Mouse (Mus musculus) gastrocnemius, adult 2 months (tissue): ENCODE results near the gene Lingo1. TPM values are rescaled to one million over a fixed set of nuclear protein-coding genes. Genes with fewer than 3 reads are reported as not detected.

Experiments used
- DNase-seq: peaks from one replicate; pipeline ENCODE4 v3.0.0; 2022
- H3K27ac ChIP-seq: fragments of 200-600 bp; 2 replicates; pipeline ENCODE4 v1.8.1; 2022; ENCODE audit warnings: mild to moderate bottlenecking
- H3K4me3 ChIP-seq: fragments of 200-600 bp; 2 replicates; pipeline ENCODE4 v1.8.1; 2022; ENCODE audit warnings: mild to moderate bottlenecking, moderate library complexity
- CTCF ChIP-seq: fragments of 200-600 bp; IDR thresholded peaks from 2 replicates; pipeline ENCODE4 v1.8.1; 2022; ENCODE audit warnings: antibody characterized with exemption, mild to moderate bottlenecking, moderate library complexity
- intact Hi-C: fragments of 180-260 bp; cut with DNase I; formaldehyde crosslinking; loops from one replicate; pipeline ENCODE4 v1.15.1; 2025
- total RNA-seq, 2 experiments: library from RNA; stranded (reverse); gene quantifications; 2 replicates each; pipeline ENCODE4 v1.2.3; 2021

Lingo1 gene
- total RNA-seq, 2 experiments from 2014 or later = 0.17 to 0.48 TPM

DNA sequence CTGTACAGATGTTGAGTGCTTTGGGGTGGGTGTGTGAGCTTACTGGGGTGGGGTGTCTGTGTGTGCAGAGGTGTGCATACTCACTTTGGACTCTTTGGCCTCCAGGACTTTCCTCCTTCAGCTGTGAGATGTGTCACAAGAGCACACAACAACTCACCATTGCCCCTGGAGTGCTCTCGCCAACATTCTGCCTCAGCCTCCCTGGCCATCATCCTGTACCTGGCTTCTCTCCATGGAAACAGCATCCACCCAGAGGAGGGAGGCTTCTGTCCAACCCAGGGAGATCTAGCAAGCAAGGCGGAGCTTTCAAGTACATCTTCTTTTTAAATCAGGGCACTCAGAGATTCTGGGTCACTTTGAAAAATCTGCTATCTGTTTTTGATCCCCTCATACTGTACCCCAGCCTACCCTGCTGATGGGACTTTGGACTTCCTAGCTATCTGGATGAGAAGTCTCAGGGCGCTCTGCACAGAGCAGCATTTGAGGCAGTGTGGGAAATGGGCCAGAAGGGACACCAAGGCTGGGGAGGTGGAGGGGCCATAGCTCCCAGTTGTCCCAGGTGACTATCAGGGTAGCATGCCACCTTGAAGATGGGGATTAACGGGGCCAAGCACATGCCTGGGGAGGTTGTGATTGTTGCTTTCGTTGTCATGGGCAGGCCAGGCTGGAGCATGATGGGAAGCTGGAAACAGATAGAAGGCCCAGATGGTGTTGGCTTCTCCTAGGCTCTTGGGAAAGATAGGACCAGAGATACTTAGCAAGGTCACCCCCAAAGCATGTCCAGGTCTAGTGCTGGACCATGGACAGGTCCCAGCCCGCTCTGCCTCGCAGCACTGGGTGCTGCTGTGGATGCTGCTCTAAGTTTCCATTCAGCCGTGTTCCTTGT is 184.1 kb downstream of the Lingo1 start:
- Histone ChIP-seq H3K27ac (no peak overlapping the region), H3K4me3 (no peak overlapping the region)
- intact Hi-C loops = no loop called here
- no peak for DNase-seq
- no peak for TF ChIP-seq CTCF

DNA sequence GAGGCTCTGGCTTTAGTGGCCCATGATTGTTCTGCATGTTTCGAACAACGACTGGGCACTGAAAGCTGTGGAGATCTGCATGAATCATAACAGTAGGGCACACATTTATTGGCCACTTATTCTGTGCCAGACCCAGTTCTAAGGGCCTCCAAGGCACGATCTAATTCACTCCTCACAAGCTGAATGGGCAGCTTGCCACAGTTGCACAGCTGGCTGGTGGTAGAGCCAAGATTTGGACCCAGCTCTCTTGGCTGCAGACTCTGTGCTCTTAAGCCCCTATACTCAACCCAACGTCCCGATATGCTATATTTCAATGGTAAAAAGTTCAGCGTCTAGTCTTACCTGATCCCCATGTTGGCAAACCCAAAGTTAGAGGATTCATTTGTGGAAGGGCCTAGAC is 185.3 kb downstream of the Lingo1 start:
- Histone ChIP-seq H3K4me3 (no peak overlapping the region), H3K27ac (no peak overlapping the region)
- intact Hi-C loops = no loop called here
- no peak for TF ChIP-seq CTCF
- DNase-seq = no peak

GRCm38 (mm10) chr9:56610466-56610865 is 185.8 kb downstream of the Lingo1 start:
- DNase-seq = no peak
- Histone ChIP-seq H3K27ac (no peak overlapping the region), H3K4me3 (no peak overlapping the region)
- TF ChIP-seq CTCF = no peak
- intact Hi-C loops = no loop called here

- Histone ChIP-seq H3K4me3 (no peak overlapping the region), H3K27ac (no peak overlapping the region)
- DNase-seq = no peak
- TF ChIP-seq CTCF = no peak
- intact Hi-C loops = no loop called here
These were observed 186.8 kb downstream of the Lingo1 start for GRCm38 (mm10) chr9:56609486-56609885.

DNA sequence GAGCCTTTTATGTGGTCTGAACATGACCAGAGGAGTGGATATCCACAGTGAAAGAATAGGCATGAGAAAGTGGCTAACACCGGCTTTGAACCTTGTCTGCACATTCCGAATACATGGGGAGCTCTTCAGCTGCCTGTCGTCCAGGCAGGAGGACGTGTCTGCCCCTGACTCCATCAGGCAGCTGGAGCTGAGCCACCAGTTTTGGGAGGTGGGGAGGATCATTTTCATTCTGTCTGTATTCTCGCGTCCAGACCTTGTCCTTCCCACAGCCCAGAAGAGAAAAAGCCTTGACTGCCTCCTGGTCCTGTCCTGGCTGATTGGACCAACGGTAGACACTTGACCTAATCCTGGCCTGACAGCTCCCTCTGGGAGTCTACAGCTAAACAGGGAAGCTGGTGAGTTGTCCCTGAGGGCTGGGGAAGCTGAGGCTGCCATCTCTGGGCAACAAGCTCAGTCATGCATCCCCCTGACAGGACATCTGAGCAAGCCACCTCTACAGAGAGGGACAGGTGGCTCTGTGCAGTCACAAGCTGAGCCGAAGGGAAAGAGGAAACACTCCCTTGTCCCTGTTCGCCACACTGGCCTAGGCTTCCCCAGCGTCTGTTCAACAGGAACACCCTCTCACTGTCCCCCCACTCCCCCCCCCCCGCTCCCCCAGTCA is 187.4 kb downstream of the Lingo1 start:
- no peak overlapping the region for H3K27ac ChIP-seq
- no peak overlapping the region for H3K4me3 ChIP-seq
- TF ChIP-seq CTCF = no peak
- DNase-seq = no peak
- intact Hi-C loops = no loop called here

GRCm38 (mm10) chr9:56606082-56606740 is 190.1 kb downstream of the Lingo1 start:
- intact Hi-C loops = no loop called here
- peak overlapping the region; percentile 43 for H3K27ac ChIP-seq
- DNase-seq = no peak
- H3K4me3 ChIP-seq = peak overlapping the region; percentile 57
- TF ChIP-seq CTCF = no peak

DNA sequence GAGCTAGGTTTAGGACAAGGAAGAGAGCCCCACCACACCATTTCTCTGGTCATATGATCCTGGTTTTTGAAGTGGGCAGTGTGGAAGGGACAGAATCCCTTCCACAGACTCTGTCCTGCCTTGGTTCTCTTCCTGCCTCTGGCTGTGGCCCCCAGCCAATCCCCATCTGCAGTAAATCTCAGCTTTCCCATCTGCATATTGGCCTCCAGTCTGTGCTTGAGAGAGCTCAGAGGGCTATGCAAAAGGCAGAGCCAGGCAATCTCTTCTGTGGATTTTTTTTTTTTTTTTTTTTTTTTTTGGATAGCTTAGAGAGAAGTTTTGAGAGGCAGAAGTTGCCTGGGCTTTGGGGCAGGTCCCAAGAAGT is 190.8 kb downstream of the Lingo1 start:
- intact Hi-C loops = no loop called here
- DNase-seq = no peak
- Histone ChIP-seq H3K27ac (no peak overlapping the region), H3K4me3 (no peak overlapping the region)
- TF ChIP-seq CTCF = no peak

DNA sequence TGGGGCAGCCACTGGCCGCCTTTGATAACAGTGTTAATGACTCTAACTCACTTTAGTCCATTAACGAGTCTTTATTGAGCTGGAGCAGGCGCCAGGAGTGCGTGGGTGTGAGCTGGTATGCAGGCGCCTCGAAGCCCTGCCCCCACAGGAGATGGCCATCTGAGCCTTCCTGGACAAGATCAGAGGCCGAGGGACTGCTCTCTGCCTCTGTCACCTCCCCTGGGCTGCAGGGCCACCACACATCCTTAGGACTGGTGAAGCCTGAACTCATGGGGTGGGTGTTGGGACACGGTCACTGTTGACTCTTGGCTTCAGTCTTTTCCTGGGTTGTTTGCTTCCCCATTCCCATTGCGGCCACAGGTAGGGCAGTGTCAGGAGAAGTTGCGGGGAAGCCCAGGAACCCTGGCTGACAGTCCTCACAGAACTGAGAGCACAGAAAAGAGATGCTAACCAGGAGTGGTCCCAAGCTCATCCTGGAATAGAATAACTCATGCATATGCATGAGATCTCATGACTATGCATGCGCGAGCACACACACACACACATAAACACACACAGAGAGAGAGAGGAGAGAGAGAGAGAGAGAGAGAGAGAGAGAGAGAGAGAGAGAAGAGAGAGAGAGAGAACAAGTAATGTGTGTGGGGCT is 191.3 kb downstream of the Lingo1 start:
- intact Hi-C loops = no loop called here
- Histone ChIP-seq H3K4me3 (no peak overlapping the region), H3K27ac (no peak overlapping the region)
- no peak for TF ChIP-seq CTCF
- no peak for DNase-seq

DNA sequence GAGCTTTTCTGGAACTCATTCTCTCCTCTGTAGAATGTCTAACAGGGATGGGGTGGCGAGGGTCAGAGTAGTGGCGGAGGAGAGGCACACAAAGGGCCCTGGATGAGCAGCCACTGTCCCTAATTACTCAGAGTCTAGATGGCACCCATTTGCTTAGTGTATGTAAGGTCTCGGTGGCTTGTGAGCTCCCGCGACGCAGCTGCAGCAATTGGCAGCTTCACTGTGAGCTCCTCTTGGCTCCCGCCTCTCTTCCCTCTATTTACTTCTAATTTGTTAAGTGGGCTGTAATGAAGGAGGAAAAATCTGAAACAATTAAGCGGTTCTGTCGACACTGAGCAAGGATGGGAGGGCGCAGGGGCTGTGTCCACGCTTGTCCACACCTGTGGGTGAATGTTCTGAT is 195.6 kb downstream of the Lingo1 start:
- intact Hi-C loops = no loop called here
- no peak for TF ChIP-seq CTCF
- Histone ChIP-seq H3K4me3 (no peak overlapping the region), H3K27ac (no peak overlapping the region)
- DNase-seq = no peak

- Histone ChIP-seq H3K4me3 (no peak overlapping the region), H3K27ac (no peak overlapping the region)
- intact Hi-C loops = no loop called here
- DNase-seq = no peak
- TF ChIP-seq CTCF = no peak
These were observed 203.6 kb downstream of the Lingo1 start for GRCm38 (mm10) chr9:56592639-56593038.

DNA sequence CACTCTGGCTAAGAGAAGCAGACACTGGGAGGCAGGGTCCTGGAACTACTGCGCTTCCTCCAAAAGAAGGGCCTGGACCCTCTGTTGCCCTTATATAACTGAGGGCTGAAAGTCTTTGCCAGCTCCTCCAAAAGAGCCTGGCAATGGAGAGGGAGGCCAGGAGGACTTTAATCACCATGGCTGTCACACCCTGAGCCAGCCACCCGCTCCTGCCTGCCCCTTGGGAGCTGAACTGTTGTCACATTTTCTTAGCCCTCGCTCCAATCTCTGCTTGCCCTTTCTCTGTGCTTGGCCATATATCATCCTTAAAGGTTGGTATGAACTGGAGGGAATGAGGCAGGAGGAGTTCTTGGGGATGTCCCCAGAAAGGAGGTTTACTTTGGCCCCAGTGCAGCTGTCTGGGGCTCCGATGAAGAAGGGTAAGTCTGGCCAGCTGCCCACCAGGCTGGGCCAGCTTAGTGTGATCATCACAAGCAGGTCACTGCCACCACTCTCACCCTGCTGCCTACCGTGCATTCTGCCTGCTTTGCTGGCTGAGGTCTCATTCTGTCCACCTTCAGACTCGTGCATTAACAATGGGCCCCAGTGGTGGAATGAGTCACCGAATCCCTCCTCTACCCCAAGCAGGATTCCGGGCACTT is 204.9 kb downstream of the Lingo1 start:
- DNase-seq = no peak
- intact Hi-C loops = no loop called here
- Histone ChIP-seq H3K4me3 (no peak overlapping the region), H3K27ac (no peak overlapping the region)
- TF ChIP-seq CTCF = no peak

- intact Hi-C loops = no loop called here
- TF ChIP-seq CTCF = no peak
- no peak overlapping the region for H3K4me3 ChIP-seq
- no peak for DNase-seq
- H3K27ac ChIP-seq = no peak overlapping the region
These were observed 206.5 kb downstream of the Lingo1 start for GRCm38 (mm10) chr9:56589762-56590161.
